Mouse (Mus musculus): Measurements from ENCODE around the gene Acot8. TPM values are rescaled to one million over a fixed set of nuclear protein-coding genes. Genes with fewer than 3 reads are reported as not detected.

Acot8 gene
- polyA plus RNA-seq, 1 experiment from 2014 or later = 19.6 TPM

DNA sequence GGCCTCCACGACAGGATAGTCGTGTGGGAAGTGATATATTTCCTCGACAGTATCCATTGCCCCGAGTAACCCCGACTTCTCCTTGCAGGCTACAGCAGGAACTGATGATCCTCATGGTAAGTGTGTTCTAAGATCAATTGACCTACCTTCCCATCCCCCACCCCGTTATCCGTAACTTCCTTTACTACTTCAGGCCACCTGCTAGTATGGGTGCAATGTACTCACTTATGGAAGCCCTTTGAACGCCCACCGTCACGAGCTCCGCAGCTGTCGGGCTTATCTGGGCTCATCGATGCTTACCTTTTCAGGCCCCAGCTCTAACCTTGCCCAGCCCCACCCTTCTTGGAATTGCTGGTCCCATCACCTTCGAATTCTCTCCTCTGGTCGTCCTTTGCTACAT is 34.4 kb downstream of the Acot8 start:
- H3K9ac ChIP-seq (ENCODE audit: low read depth, low read length) = peak overlapping the region; percentile 66
- no peaks in the 10 kb centered on the region for H3K27me3 ChIP-seq (ENCODE audit: control insufficient read depth, insufficient read depth, low read depth, low read length)
- H3K27ac ChIP-seq (ENCODE audit: low read length) = no peak overlapping the region
- ATAC-seq = no peak; the same call in 1 of the 2 replicates
- H3K4me3 ChIP-seq (ENCODE audit: low read depth, low read length) = peak overlapping the region; percentile 68
- H3K4me1 ChIP-seq (ENCODE audit: control insufficient read depth, insufficient read depth, low read length) = peaks cover 7% of the 10 kb centered on the region
- WGBS = 3% methylated on average over 15 of the region's 15 CpGs
- no peaks in the 10 kb centered on the region; the same call in 1 of the 2 replicates for H3K36me3 ChIP-seq (ENCODE audit: control insufficient read depth, insufficient read depth, low read length)
- no peaks in the 10 kb centered on the region for H3K9me3 ChIP-seq (replicated peaks; ENCODE audit: control insufficient read depth, low read length, poor library complexity, severe bottlenecking)
- peak overlapping the region; percentile 99 for H3K4me2 ChIP-seq (ENCODE audit: low read length)

DNA sequence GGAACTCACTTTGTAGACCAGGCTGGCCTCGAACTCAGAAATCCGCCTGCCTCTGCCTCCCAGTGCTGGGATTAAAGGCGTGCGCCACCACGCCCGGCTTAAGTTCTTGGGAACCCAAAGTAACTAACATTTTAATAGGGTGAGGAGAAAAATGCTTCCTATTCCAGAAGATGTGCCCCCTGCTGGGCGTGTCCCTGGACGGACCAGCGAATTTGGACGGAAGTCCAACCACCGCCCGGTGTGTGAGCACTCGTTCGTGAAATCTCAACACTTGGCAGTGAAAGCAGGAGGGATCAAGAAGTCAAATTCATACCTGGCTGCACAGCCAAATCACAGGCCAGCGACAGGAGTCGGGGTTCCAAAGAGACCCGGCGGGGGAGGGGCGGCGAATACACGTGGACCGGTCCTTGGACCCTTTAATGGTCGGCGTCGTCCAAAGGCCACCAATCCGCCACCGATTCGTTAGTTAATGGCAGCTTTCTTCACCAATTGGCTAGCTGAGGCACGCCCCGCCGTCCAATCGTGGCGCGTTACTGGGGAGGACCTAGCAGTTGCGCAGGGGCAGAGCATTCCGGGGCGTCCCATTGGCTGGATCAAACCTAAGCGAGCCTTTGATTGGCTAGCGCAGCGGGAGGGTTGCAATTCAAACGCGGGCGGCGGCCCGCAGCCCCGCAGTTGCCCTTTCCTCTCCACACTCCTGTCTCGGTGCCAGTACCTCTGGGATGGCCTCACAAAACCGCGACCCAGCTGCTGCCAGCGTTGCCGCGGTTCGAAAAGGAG is 35.2 kb downstream of the Acot8 start, which contains the start of gene Ube2c:
Gene Ube2c (plus strand): TSS at position 641 of the 780 bp plus-strand sequence.
- peak within 1 kb of the TSS; percentile 68 for H3K4me3 ChIP-seq (ENCODE audit: low read depth, low read length)
- H3K9ac ChIP-seq (ENCODE audit: low read depth, low read length) = peak within 1 kb of the TSS; percentile 66
- peak; percentile 100 for ATAC-seq
- H3K4me2 ChIP-seq (ENCODE audit: low read length) = peak within 1 kb of the TSS; percentile 99
- peak within 1 kb of the TSS; percentile 54; the same call in 1 of the 2 replicates for H3K27ac ChIP-seq (ENCODE audit: low read length)
- peaks cover 7% of the 10 kb centered on the region for H3K4me1 ChIP-seq (ENCODE audit: control insufficient read depth, insufficient read depth, low read length)
- 2% methylated on average over 53 of the region's 53 CpGs for WGBS
- H3K36me3 ChIP-seq (ENCODE audit: control insufficient read depth, insufficient read depth, low read length) = no peaks in the 10 kb centered on the region; the same call in 1 of the 2 replicates
- H3K9me3 ChIP-seq (replicated peaks; ENCODE audit: control insufficient read depth, low read length, poor library complexity, severe bottlenecking) = no peaks in the 10 kb centered on the region
- no peaks in the 10 kb centered on the region for H3K27me3 ChIP-seq (ENCODE audit: control insufficient read depth, insufficient read depth, low read depth, low read length)

DNA sequence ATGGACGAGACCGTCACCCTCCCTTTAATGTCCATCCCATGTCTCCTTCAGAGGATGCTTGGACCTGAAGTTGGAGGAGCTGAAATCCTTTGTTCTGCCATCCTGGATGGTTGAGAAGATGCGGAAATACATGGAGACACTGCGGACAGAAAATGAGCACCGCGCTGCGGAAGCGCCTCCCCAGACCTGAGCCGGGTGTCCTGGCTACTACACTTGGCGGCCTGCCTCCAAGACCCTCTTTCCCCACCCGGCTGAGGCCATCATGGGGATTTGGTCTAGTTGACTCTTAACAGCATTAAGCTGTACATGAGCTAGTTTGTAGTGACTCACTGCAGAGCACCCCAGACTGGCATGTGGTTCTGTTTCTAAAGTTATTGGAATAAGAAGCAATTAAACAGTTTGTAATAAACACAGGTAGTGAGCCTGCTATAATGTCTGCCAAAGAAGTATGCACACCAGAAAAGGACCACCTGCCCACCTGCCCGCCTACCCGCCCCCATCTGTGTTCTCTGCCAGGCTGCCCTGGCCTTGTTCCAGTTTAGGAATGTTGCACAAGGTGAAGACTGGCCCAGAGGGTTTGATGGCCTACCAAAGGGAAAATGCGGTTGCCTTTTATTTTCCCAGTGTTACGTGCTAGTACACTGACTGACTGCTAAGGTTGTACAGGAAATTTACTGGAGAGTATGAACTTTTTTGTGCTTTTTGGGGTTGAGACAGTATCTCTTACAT is 36.7 kb downstream of the Acot8 start:
- H3K27ac ChIP-seq (ENCODE audit: low read length) = no peak overlapping the region
- whole genome bisulfite sequencing = 93% methylated on average over 15 of the region's 15 CpGs
- peaks cover 7% of the 10 kb centered on the region for H3K4me1 ChIP-seq (ENCODE audit: control insufficient read depth, insufficient read depth, low read length)
- H3K36me3 ChIP-seq (ENCODE audit: control insufficient read depth, insufficient read depth, low read length) = no peaks in the 10 kb centered on the region; the same call in 1 of the 2 replicates
- no peak overlapping the region for H3K9ac ChIP-seq (ENCODE audit: low read depth, low read length)
- H3K9me3 ChIP-seq (replicated peaks; ENCODE audit: control insufficient read depth, low read length, poor library complexity, severe bottlenecking) = no peaks in the 10 kb centered on the region
- ATAC-seq = no peak
- H3K4me2 ChIP-seq (ENCODE audit: low read length) = no peak overlapping the region
- no peaks in the 10 kb centered on the region for H3K27me3 ChIP-seq (ENCODE audit: control insufficient read depth, insufficient read depth, low read depth, low read length)
- no peak overlapping the region for H3K4me3 ChIP-seq (ENCODE audit: low read depth, low read length)

GRCm38 (mm10) chr2:164765841-164766240 is 38.8 kb downstream of the Acot8 start:
- Histone ChIP-seq H3K4me1 (ENCODE audit: control insufficient read depth, insufficient read depth, low read length) (peaks cover 7% of the 10 kb centered on the region), H3K9ac (ENCODE audit: low read depth, low read length) (no peak overlapping the region), H3K27ac (ENCODE audit: low read length) (no peak overlapping the region), H3K4me3 (ENCODE audit: low read depth, low read length) (no peak overlapping the region), H3K36me3 (ENCODE audit: control insufficient read depth, insufficient read depth, low read length) (peaks cover 7% of the 10 kb centered on the region), H3K27me3 (ENCODE audit: control insufficient read depth, insufficient read depth, low read depth, low read length) (no peaks in the 10 kb centered on the region), H3K9me3 (replicated peaks; ENCODE audit: control insufficient read depth, low read length, poor library complexity, severe bottlenecking) (no peaks in the 10 kb centered on the region), H3K4me2 (ENCODE audit: low read length) (no peak overlapping the region)
- whole genome bisulfite sequencing = 87% methylated on average over 3 of the region's 3 CpGs
- no peak for ATAC-seq

GRCm38 (mm10) chr2:164762593-164762992 is 42.1 kb downstream of the Acot8 start:
- Histone ChIP-seq H3K4me2 (ENCODE audit: low read length) (no peak overlapping the region), H3K36me3 (ENCODE audit: control insufficient read depth, insufficient read depth, low read length) (peaks cover 24% of the 10 kb centered on the region), H3K27me3 (ENCODE audit: control insufficient read depth, insufficient read depth, low read depth, low read length) (no peaks in the 10 kb centered on the region), H3K4me1 (ENCODE audit: control insufficient read depth, insufficient read depth, low read length) (no peaks in the 10 kb centered on the region), H3K4me3 (ENCODE audit: low read depth, low read length) (no peak overlapping the region), H3K9me3 (replicated peaks; ENCODE audit: control insufficient read depth, low read length, poor library complexity, severe bottlenecking) (no peaks in the 10 kb centered on the region), H3K9ac (ENCODE audit: low read depth, low read length) (no peak overlapping the region), H3K27ac (ENCODE audit: low read length) (no peak overlapping the region)
- WGBS = 86% methylated on average over 7 of the region's 7 CpGs
- no peak for ATAC-seq

DNA sequence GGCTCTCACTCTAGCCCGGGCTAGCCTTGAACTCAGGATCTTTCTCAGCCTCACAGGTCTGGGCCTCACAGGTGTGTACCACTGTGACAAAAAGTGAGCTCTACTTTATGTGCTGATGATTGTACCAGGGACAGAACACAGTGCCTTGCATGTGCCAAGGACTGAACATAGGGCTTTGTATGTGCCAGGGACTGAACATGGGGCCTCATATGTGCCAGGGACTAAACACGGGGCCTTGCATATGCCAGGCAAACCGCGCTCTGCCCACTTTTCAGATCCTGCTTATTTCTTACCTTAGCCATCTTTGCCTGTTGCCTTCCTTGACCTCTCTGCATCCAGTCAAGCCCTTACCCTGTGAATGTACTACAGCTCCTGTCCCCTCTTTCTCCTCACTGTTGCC is 42.7 kb downstream of the Acot8 start:
- ATAC-seq = no peak
- Histone ChIP-seq H3K4me2 (ENCODE audit: low read length) (no peak overlapping the region), H3K9ac (ENCODE audit: low read depth, low read length) (no peak overlapping the region), H3K4me1 (ENCODE audit: control insufficient read depth, insufficient read depth, low read length) (no peaks in the 10 kb centered on the region), H3K27ac (ENCODE audit: low read length) (no peak overlapping the region), H3K4me3 (ENCODE audit: low read depth, low read length) (no peak overlapping the region), H3K9me3 (replicated peaks; ENCODE audit: control insufficient read depth, low read length, poor library complexity, severe bottlenecking) (no peaks in the 10 kb centered on the region), H3K36me3 (ENCODE audit: control insufficient read depth, insufficient read depth, low read length) (peaks cover 27% of the 10 kb centered on the region), H3K27me3 (ENCODE audit: control insufficient read depth, insufficient read depth, low read depth, low read length) (no peaks in the 10 kb centered on the region)
- 99% methylated on average over 4 of the region's 4 CpGs for WGBS

DNA sequence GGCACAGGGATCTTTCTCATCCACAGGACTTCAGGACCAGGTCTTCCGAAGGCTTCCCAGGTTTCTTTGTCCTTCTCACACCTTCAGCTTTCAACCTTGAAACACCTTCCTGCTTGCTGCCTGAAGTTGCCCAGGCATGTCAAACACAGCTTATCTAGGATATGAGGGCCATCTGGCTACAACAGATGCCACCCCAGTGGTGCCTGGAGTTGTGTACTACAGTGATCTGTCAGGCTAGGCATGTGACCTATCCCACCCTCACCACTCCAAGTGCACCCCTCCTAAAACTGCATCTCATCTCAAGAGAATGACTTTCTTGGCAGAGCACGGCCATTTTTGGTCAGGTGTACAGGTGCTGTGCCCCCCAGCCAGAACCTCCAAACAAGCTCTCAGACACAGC is 43.2 kb downstream of the Acot8 start:
- Histone ChIP-seq H3K36me3 (ENCODE audit: control insufficient read depth, insufficient read depth, low read length) (peaks cover 30% of the 10 kb centered on the region), H3K4me3 (ENCODE audit: low read depth, low read length) (no peak overlapping the region), H3K9ac (ENCODE audit: low read depth, low read length) (no peak overlapping the region), H3K4me2 (ENCODE audit: low read length) (no peak overlapping the region), H3K9me3 (replicated peaks; ENCODE audit: control insufficient read depth, low read length, poor library complexity, severe bottlenecking) (no peaks in the 10 kb centered on the region), H3K4me1 (ENCODE audit: control insufficient read depth, insufficient read depth, low read length) (no peaks in the 10 kb centered on the region), H3K27ac (ENCODE audit: low read length) (no peak overlapping the region), H3K27me3 (ENCODE audit: control insufficient read depth, insufficient read depth, low read depth, low read length) (no peaks in the 10 kb centered on the region)
- ATAC-seq = no peak
- 97% methylated on average over 2 of the region's 2 CpGs for WGBS

DNA sequence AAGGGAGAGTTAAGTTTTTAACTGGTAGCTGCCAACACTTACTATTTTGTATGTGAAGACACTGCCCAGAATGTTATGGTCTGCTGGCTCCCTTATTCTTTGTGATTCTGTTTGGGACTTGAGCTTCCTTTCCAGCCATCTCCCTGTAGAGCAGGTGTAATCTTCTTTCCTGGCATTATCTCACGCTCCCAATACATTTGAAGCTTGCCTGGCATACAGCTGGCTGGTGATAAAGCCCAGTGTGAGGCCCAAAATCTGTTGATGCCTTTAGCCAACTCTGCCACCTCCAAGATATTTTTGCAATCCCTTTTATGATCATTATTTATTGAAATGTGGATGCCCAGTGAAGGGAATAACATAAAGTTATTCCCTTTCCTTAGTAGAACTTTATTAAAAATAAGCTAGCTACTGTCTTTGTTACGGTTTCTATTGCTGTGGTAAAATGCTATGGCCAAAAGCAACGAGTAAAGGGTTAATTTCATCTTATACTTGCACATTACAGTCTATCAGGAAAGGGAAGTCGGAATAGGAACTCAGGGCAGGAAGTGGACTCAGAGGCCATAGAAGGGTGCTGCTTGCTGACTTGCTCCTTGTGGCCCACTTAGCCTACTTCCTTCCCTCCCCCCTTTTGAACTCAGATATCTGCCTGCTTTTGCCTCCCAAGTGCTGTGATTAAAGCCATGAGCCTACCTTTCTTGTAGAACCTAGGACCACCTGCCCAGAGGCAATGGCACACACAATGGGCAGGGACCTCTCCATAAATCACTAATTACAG is 44.4 kb downstream of the Acot8 start:
- Histone ChIP-seq H3K27me3 (ENCODE audit: control insufficient read depth, insufficient read depth, low read depth, low read length) (no peaks in the 10 kb centered on the region), H3K4me3 (ENCODE audit: low read depth, low read length) (no peak overlapping the region), H3K36me3 (ENCODE audit: control insufficient read depth, insufficient read depth, low read length) (peaks cover 42% of the 10 kb centered on the region), H3K9ac (ENCODE audit: low read depth, low read length) (no peak overlapping the region), H3K4me1 (ENCODE audit: control insufficient read depth, insufficient read depth, low read length) (no peaks in the 10 kb centered on the region), H3K4me2 (ENCODE audit: low read length) (no peak overlapping the region), H3K27ac (ENCODE audit: low read length) (no peak overlapping the region), H3K9me3 (replicated peaks; ENCODE audit: control insufficient read depth, low read length, poor library complexity, severe bottlenecking) (no peaks in the 10 kb centered on the region)
- WGBS = 82% methylated on average over 4 of the region's 4 CpGs
- no peak for ATAC-seq
